Mouse (Mus musculus): ENCODE results near the gene Clec2i. TPM values are rescaled to one million over a fixed set of nuclear protein-coding genes. Genes with fewer than 3 reads are reported as not detected.
A peak's percentile ranks its signal among the peaks of the same experiment; 100 is the strongest.

Gene Clec2i
- polyA plus RNA-seq, 1 experiment, result not detected

DNA sequence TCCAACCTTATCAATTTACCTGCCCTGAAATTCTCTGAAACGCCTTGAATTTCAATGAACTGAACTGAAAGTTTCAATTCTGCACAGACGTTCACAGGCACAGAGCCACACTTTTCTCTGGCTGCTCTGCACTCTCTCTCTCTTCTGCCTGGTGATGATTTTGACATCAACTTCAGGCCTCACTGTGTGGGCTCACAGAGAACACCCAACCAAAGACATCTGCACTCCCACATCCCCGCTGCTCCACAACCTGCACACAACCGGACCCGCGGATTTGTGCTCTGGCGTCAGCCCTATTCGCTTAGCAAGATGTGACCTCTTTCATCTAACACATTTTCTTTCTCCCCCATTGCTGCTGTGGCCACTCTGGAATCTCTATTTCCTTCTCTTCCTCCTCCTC lies 43.3 kb upstream of the Clec2i start:
- no peak for TF ChIP-seq MYOD1 (IDR thresholded peaks at IDR 0.05; ENCODE audit: control insufficient read depth in 1 of 3, insufficient read length in 2 of 3, low read depth in 2 of 3)
- no peak for TF ChIP-seq TCF3 (IDR thresholded peaks at IDR 0.05; ENCODE audit: insufficient read length, low read depth)
- TF ChIP-seq REST (IDR thresholded peaks at IDR 0.05; ENCODE audit: insufficient read depth, insufficient read length), result no peak
- no peak for TF ChIP-seq POLR2A (IDR thresholded peaks at IDR 0.05; ENCODE audit: insufficient read length, low read depth)
- TF ChIP-seq MYOG (IDR thresholded peaks at IDR 0.05; ENCODE audit: control insufficient read depth in 1 of 3, insufficient read depth in 1 of 3, insufficient read length in 2 of 3, low read depth in 2 of 3), result no peak
- TF ChIP-seq TCF12 (IDR thresholded peaks at IDR 0.05; ENCODE audit: insufficient read depth, poor library complexity, severe bottlenecking), result no peak
- TF ChIP-seq POLR2AphosphoS2 (IDR thresholded peaks at IDR 0.05; ENCODE audit: insufficient read length, low read depth), result no peak
- no peak for TF ChIP-seq CEBPB (IDR thresholded peaks at IDR 0.05; ENCODE audit: insufficient read depth, poor library complexity, severe bottlenecking)
- no peak for TF ChIP-seq SRF (IDR thresholded peaks at IDR 0.05; ENCODE audit: control insufficient read depth, insufficient read length, low read depth)
- TF ChIP-seq MAX (IDR thresholded peaks at IDR 0.05; ENCODE audit: low read depth), result no peak
- no peak for TF ChIP-seq USF1 (IDR thresholded peaks at IDR 0.05; ENCODE audit: low read depth)
- no peak for TF ChIP-seq E2F4 (IDR thresholded peaks at IDR 0.05; ENCODE audit: insufficient read depth)
- no peaks in the 10 kb centered on the region for H3K79me2 ChIP-seq (ENCODE audit: control insufficient read depth, insufficient read depth)
- no peak overlapping the region for H3ac ChIP-seq (ENCODE audit: control insufficient read depth, insufficient read length)
- H3K36me3 ChIP-seq (ENCODE audit: control insufficient read depth, insufficient read depth), result no peaks in the 10 kb centered on the region
- H3K4me3 ChIP-seq, result peak overlapping the region; percentile 63
- no peaks in the 10 kb centered on the region for H3K27me3 ChIP-seq (ENCODE audit: control insufficient read depth, insufficient read depth, insufficient read length)
- peak overlapping the region; percentile 89 for H3K4me2 ChIP-seq (ENCODE audit: low read depth)

- no peaks in the 10 kb centered on the region for H3K79me2 ChIP-seq (ENCODE audit: control insufficient read depth, insufficient read depth)
- H3K4me2 ChIP-seq (ENCODE audit: low read depth), result no peak overlapping the region
- TF ChIP-seq REST (IDR thresholded peaks at IDR 0.05; ENCODE audit: insufficient read depth, insufficient read length), result no peak
- no peaks in the 10 kb centered on the region for H3K36me3 ChIP-seq (ENCODE audit: control insufficient read depth, insufficient read depth)
- H3K27me3 ChIP-seq (ENCODE audit: control insufficient read depth, insufficient read depth, insufficient read length), result no peaks in the 10 kb centered on the region
- peak overlapping the region; percentile 63 for H3K4me3 ChIP-seq
- no peak overlapping the region for H3ac ChIP-seq (ENCODE audit: control insufficient read depth, insufficient read length)
These were observed 42.8 kb upstream of the Clec2i start for GRCm38 (mm10) chr6:128844586-128845080.

- Histone ChIP-seq H3K79me2 (ENCODE audit: control insufficient read depth, insufficient read depth) (no peaks in the 10 kb centered on the region), H3K27me3 (ENCODE audit: control insufficient read depth, insufficient read depth, insufficient read length) (no peaks in the 10 kb centered on the region), H3K4me2 (ENCODE audit: low read depth) (no peak overlapping the region), H3K4me3 (no peak overlapping the region), H3K36me3 (ENCODE audit: control insufficient read depth, insufficient read depth) (no peaks in the 10 kb centered on the region), H3ac (ENCODE audit: control insufficient read depth, insufficient read length) (no peak overlapping the region)
- no peak for TF ChIP-seq MAX (IDR thresholded peaks at IDR 0.05; ENCODE audit: low read depth)
- TF ChIP-seq TCF12 (IDR thresholded peaks at IDR 0.05; ENCODE audit: insufficient read depth, poor library complexity, severe bottlenecking), result no peak
- no peak for TF ChIP-seq TCF3 (IDR thresholded peaks at IDR 0.05; ENCODE audit: insufficient read length, low read depth)
- TF ChIP-seq E2F4 (IDR thresholded peaks at IDR 0.05; ENCODE audit: insufficient read depth), result no peak
- TF ChIP-seq POLR2A (IDR thresholded peaks at IDR 0.05; ENCODE audit: insufficient read length, low read depth), result no peak
- no peak for TF ChIP-seq CEBPB (IDR thresholded peaks at IDR 0.05; ENCODE audit: insufficient read depth, poor library complexity, severe bottlenecking)
- no peak for TF ChIP-seq SRF (IDR thresholded peaks at IDR 0.05; ENCODE audit: control insufficient read depth, insufficient read length, low read depth)
- TF ChIP-seq MYOG (IDR thresholded peaks at IDR 0.05; ENCODE audit: control insufficient read depth in 1 of 3, insufficient read depth in 1 of 3, insufficient read length in 2 of 3, low read depth in 2 of 3), result peak in 1 of 3 experiments; percentile 37
- TF ChIP-seq MYOD1 (IDR thresholded peaks at IDR 0.05; ENCODE audit: control insufficient read depth in 1 of 3, insufficient read length in 2 of 3, low read depth in 2 of 3), result peak in 2 of 3 experiments; percentile 8 to 42
These were observed 41.9 kb upstream of the Clec2i start for GRCm38 (mm10) chr6:128845319-128845979.

DNA sequence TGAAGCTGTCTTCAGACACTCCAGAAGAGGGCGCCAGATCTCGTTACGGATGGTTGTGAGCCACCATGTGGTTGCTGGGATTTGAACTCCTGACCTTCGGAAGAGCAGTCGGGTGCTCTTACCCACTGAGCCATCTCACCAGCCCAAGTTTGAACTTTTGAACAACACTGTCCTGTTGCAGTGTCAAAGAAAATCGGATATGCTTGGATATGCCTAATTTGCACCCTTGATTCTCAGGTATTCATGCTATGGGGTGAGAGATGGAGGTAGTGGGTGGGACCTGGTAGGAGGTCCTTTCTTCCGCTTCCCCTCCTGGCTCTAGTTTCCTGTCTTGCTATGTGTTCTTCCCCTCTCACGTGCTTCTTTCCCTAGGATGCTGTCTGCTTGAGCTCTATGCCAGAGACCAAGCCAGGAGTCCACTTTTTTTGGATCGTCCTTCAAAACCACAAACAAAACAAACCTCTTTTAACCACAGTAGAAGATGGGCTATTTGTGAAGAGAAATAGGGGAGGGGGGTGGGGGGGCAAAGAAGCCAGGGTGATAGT lies 41.3 kb upstream of the Clec2i start:
- no peaks in the 10 kb centered on the region for H3K79me2 ChIP-seq (ENCODE audit: control insufficient read depth, insufficient read depth)
- H3K27me3 ChIP-seq (ENCODE audit: control insufficient read depth, insufficient read depth, insufficient read length), result no peaks in the 10 kb centered on the region
- no peak for TF ChIP-seq TCF12 (IDR thresholded peaks at IDR 0.05; ENCODE audit: insufficient read depth, poor library complexity, severe bottlenecking)
- H3K4me3 ChIP-seq, result no peak overlapping the region
- H3K4me2 ChIP-seq (ENCODE audit: low read depth), result no peak overlapping the region
- H3K36me3 ChIP-seq (ENCODE audit: control insufficient read depth, insufficient read depth), result no peaks in the 10 kb centered on the region
- no peak overlapping the region for H3ac ChIP-seq (ENCODE audit: control insufficient read depth, insufficient read length)

- H3K27me3 ChIP-seq (ENCODE audit: control insufficient read depth, insufficient read depth, insufficient read length), result no peaks in the 10 kb centered on the region
- H3ac ChIP-seq (ENCODE audit: control insufficient read depth, insufficient read length), result no peak overlapping the region
- H3K79me2 ChIP-seq (ENCODE audit: control insufficient read depth, insufficient read depth), result no peaks in the 10 kb centered on the region
- H3K4me2 ChIP-seq (ENCODE audit: low read depth), result no peak overlapping the region
- no peaks in the 10 kb centered on the region for H3K36me3 ChIP-seq (ENCODE audit: control insufficient read depth, insufficient read depth)
- no peak overlapping the region for H3K4me3 ChIP-seq
- TF ChIP-seq MYOD1 (IDR thresholded peaks at IDR 0.05; ENCODE audit: control insufficient read depth in 1 of 3, insufficient read length in 2 of 3, low read depth in 2 of 3) (no peak), E2F4 (IDR thresholded peaks at IDR 0.05; ENCODE audit: insufficient read depth) (no peak), MYOG (IDR thresholded peaks at IDR 0.05; ENCODE audit: control insufficient read depth in 1 of 3, insufficient read depth in 1 of 3, insufficient read length in 2 of 3, low read depth in 2 of 3) (no peak), TCF3 (IDR thresholded peaks at IDR 0.05; ENCODE audit: insufficient read length, low read depth) (no peak), USF1 (IDR thresholded peaks at IDR 0.05; ENCODE audit: low read depth) (no peak), POLR2AphosphoS2 (IDR thresholded peaks at IDR 0.05; ENCODE audit: insufficient read length, low read depth) (no peak), TCF12 (IDR thresholded peaks at IDR 0.05; ENCODE audit: insufficient read depth, poor library complexity, severe bottlenecking) (no peak), REST (IDR thresholded peaks at IDR 0.05; ENCODE audit: insufficient read depth, insufficient read length) (no peak), SRF (IDR thresholded peaks at IDR 0.05; ENCODE audit: control insufficient read depth, insufficient read length, low read depth) (no peak), MAX (IDR thresholded peaks at IDR 0.05; ENCODE audit: low read depth) (no peak), CEBPB (IDR thresholded peaks at IDR 0.05; ENCODE audit: insufficient read depth, poor library complexity, severe bottlenecking) (no peak), POLR2A (IDR thresholded peaks at IDR 0.05; ENCODE audit: insufficient read length, low read depth) (no peak)
These were observed 40.0 kb upstream of the Clec2i start for GRCm38 (mm10) chr6:128847401-128847800.
